Mouse (Mus musculus) bone marrow, adult 2 months (tissue): ENCODE measurements around the gene Agmo. TPM values are rescaled to one million over a fixed set of nuclear protein-coding genes. Genes with fewer than 3 reads are reported as not detected.

Source experiments
- H3K27ac ChIP-seq: fragments of 200-500 bp; 2 replicates; pipeline ENCODE4 v1.5.1; 2012; ENCODE audit warnings: low read depth, mild to moderate bottlenecking, control low read depth, inconsistent platforms, low read length; ENCODE audit not compliant: control insufficient read depth, poor library complexity, insufficient read depth
- H3K4me1 ChIP-seq: fragments of 200-500 bp; 2 replicates; pipeline ENCODE4 v1.6.1; 2011; ENCODE audit warnings: low read length; ENCODE audit not compliant: control insufficient read depth, insufficient read depth
- H3K4me3 ChIP-seq: fragments of 200-500 bp; replicated peaks from 2 replicates; pipeline ENCODE3; 2011; ENCODE audit warnings: mild to moderate bottlenecking, low read depth, low read length, control low read depth; ENCODE audit not compliant: control insufficient read depth
- CTCF ChIP-seq: fragments of 200-500 bp; IDR thresholded peaks from 2 replicates; pipeline ENCODE4 v1.5.1; 2011; ENCODE audit warnings: low read length, control low read depth; ENCODE audit not compliant: control insufficient read depth, insufficient read depth
- POLR2A ChIP-seq: fragments of 200-500 bp; IDR thresholded peaks from 2 replicates; pipeline ENCODE4 v1.6.1; 2011; ENCODE audit warnings: low read depth, mild to moderate bottlenecking, control low read depth, low read length, borderline replicate concordance; ENCODE audit not compliant: control insufficient read depth
- WGBS: fragments of 180-500 bp; shearing (Covaris S2); methylation state at CpG from one replicate; pipeline ENCODE4 v1.1.7; 2018; 5-methylcytosine and 5-hydroxymethylcytosine counted together
- polyA plus RNA-seq: library from polyadenylated mRNA; stranded (reverse); fragments of >200 nt; gene quantifications from 2 replicates; pipeline ENCODE4 v1.2.4, GENCODE M21; 2011; ENCODE audit warnings: low replicate concordance; ENCODE audit not compliant: missing spikeins, insufficient read depth, insufficient read length

Gene Agmo
- polyA plus RNA-seq: 1.7 TPM in 1 of 2 replicates, not detected in the other

DNA sequence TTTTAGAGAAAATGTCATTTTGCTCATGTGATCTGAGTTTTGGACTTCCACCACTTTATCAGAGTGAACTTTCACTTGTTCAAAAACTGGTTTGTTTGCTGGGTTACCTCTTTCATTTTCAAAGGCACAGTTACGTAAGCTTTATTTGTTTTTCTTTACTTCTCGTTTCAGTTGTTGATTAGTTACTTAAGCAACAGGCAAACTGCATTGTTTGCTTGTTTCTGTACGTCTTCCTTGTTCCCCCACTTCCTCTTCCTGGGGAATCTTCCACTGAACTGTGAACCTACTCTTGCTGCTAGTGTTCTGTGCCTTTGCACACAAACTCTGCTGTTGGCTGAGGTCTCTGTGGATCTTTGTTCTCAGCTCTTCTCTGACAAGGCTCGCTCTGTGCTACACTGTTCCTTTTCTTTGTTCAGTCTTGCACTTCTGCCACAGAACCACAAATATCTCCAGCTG lies at the start of gene Agmo:
Gene Agmo, plus strand, starts transcription at position 76 of the 456 bp plus-strand sequence.
- no peak for TF ChIP-seq POLR2A
- TF ChIP-seq CTCF: no peak
- Histone ChIP-seq H3K4me3 (no peak within 1 kb of the TSS), H3K27ac (no peak within 1 kb of the TSS), H3K4me1 (no peaks in the 10 kb centered on the region)
- WGBS: 13% methylated on average over 4 of the region's 4 CpGs

DNA sequence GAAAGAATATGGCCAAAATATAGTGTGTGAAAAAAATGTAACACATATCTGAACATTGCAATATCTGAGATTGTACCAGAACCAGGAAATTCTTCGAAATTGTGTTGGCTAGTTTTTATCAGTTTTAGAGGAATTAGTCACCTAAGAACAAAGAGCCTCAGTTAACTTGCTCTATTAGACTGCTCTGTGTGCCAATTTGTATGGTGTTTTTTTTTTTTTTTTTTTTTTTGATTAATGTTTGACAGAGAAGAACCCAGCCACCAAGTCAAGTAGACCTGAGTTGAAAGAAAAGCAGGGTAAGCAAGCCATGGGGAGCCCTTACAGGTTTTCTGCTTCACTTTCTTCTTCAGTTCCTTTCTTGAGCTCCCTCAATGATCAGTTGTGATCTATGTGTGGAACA lies 10.3 kb upstream of the Agmo start:
- Histone ChIP-seq H3K4me1 (no peaks in the 10 kb centered on the region), H3K27ac (no peak overlapping the region), H3K4me3 (no peak overlapping the region)
- 64% methylated on average over 1 of the region's 1 CpGs for WGBS
- no peak for TF ChIP-seq CTCF
- TF ChIP-seq POLR2A: no peak

DNA sequence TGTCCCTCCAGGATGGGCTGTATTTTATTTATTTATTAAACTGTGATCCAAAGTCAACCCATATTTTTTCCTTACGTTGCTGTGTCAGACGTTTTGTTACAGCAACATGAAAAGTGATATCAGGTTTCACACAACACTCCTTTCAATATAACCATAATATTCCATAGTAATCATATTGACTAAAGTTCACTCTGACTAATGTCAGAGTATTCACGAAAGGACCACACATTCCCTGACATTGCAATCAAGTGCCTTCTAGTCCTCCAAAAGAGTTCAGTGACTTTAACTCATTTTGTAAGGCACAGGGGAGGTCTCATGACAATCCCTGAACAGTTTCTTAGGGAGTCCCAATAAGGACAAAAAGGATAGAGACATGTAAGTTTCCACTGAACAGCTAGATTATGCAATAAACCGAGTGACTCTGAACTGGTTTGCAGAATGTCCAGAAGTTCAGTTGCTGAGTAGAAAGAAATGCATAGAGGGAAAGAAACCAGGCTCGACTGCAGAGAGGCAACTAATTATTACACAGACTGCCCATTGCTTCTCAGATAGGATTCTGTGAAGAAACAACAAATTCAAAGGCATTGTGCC lies 371 bp upstream of the Agmo start:
- no peak overlapping the region for H3K4me3 ChIP-seq
- no peaks in the 10 kb centered on the region for H3K4me1 ChIP-seq
- H3K27ac ChIP-seq: no peak overlapping the region
- TF ChIP-seq POLR2A: no peak
- no peak for TF ChIP-seq CTCF
- 53% methylated on average over 5 of the region's 5 CpGs for WGBS

DNA sequence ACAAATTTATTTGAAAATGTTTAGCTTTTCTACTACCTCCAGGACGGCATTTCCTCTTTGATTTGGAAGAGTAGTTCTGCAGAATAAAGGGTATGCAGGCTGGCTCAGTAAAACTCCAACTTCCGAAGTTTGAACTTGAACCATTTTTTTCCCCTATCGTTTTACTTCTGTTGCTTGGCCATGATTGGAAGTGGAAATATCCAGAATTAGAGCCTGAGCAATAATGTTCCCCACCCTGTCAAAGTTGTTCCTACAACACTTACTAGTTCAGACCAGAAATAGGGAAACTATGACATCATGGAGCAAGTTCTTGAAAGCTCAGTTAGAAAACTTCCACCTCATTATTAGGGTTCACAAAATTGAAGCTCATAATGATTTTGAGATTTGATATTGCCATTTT lies 1.0 kb downstream of the Agmo start:
- TF ChIP-seq CTCF (no peak), POLR2A (no peak)
- 70% methylated on average over 3 of the region's 3 CpGs for WGBS
- Histone ChIP-seq H3K27ac (no peak overlapping the region), H3K4me1 (no peaks in the 10 kb centered on the region), H3K4me3 (no peak overlapping the region)

DNA sequence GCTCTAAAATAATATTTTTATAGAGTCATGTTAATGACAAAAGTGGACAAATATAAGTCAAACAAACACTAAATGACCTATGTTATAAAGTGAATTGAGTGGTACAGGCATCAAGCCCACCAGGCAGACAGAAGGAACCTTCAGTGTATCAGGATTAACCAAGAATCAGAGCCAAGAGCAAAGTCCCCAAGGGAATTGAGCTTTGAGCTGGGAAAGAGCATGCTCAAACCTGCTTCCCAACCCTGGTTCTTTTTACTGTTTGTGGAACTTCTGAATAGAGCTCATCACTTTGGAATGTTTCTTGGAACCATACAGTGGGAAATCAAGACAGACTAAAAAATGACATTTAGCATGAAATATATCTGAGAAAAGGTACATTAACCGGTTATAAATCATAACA lies 3.4 kb downstream of the Agmo start:
- Histone ChIP-seq H3K27ac (no peak overlapping the region), H3K4me3 (no peak overlapping the region), H3K4me1 (no peaks in the 10 kb centered on the region)
- WGBS: 72% methylated on average over 1 of the region's 1 CpGs
- TF ChIP-seq CTCF (no peak), POLR2A (no peak)

DNA sequence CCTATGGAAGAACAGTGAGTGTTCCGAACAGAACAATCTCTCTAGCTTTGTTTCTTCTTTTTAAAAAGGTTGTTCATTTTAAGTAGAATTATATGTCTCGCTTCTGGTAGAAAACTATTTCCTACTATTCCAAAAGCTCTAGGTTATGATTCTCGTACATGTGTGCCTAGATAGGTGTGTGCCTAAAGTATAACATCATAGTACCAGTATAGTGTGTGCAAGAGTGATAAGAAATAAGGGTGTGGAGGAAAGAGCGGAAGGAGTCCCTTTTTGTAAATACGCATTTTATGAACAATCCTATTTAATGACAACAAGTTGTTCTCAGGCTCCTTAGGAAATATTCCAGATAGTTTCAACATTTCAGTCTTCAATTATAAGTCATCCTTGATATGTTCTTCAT lies 10.2 kb downstream of the Agmo start:
- TF ChIP-seq CTCF (no peak), POLR2A (no peak)
- 85% methylated on average over 5 of the region's 5 CpGs for WGBS
- Histone ChIP-seq H3K4me3 (no peak overlapping the region), H3K4me1 (no peaks in the 10 kb centered on the region), H3K27ac (no peak overlapping the region)

DNA sequence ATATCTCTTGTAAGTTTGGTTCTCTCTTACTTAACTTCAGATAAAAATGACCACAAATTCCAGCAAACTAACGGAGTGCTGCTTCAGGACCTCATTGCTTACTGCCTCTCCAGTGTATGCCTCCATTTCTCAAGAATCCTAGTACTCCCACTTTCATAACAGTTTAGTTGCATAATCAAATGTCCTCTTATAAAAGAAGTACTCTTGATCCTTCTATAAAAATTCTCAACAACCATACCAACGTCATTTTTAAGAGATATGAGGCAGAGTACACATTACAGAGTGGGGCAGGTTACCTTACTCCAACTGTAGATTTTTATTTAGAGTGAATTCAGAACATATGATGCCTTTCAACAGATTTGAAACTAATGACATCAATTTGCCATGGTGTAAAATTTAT lies 15.7 kb downstream of the Agmo start:
- H3K4me3 ChIP-seq: no peak overlapping the region
- TF ChIP-seq POLR2A (no peak), CTCF (no peak)
- 60% methylated on average over 2 of the region's 2 CpGs for WGBS

DNA sequence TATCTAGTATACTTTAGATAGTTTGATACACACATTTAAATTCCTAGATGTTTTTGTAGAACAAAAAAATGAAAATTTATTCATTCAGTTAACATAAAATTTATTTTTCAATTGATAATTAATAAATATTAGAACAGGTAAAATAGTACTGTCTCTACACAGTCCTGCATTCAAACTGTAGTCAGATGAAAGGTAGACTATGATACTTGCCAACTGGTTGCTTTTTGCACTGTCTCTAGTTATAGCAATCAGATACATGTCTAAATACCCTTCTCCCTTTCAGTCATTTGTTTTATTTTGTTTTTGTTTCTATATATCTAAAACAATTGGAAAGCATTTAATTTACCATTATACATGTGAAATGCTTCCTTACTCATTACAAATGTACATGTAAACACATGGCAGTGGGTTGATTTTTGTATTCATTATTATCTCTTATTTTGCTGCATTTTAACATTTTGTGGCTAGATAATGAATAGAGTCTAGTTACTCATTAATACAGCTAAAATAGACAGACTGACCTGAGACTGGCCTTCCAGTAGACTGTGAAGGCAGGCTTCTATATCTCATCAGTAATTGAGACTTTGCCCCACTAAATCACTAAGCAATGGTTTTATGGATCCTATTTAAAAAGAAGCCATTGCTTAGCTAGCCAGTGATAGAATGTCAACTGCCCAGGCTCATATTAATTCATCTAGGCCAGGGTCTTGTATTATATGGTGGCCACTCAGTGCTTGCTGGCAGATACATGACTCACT lies 18.5 kb downstream of the Agmo start:
- no peak overlapping the region for H3K4me3 ChIP-seq
- no peak overlapping the region for H3K27ac ChIP-seq
- H3K4me1 ChIP-seq: no peaks in the 10 kb centered on the region
- TF ChIP-seq CTCF (no peak), POLR2A (no peak)

More for the DNA sequence above, 15.7 kb downstream of the Agmo start:
- Histone ChIP-seq H3K27ac (no peak overlapping the region), H3K4me1 (no peaks in the 10 kb centered on the region)

DNA sequence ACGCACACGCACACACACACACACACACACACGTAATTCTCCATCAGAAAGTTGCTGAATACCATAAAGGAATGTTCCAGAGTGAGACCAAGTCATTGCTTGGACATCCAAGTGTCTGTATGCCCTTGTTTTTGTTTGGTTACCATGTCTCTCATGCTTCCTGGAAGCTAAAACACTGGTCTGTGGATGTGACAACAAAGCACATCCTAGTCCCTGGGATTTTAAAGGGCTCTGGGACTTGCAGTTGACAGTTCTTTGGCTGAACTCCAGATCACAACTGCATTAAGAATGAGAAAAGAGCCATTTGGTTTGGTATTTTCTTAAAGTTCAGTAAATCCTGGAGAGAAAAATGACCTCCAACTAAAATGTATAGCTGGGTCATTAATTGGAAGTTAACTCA lies 22.2 kb downstream of the Agmo start:
- WGBS: 73% methylated on average over 3 of the region's 3 CpGs
- no peak for TF ChIP-seq CTCF
- TF ChIP-seq POLR2A: no peak
- Histone ChIP-seq H3K4me3 (no peak overlapping the region), H3K4me1 (no peaks in the 10 kb centered on the region), H3K27ac (no peak overlapping the region)
